Mouse (Mus musculus) liver, embryonic 14.5 days (tissue): ENCODE data around the gene Acot8. TPM values are rescaled to one million over a fixed set of nuclear protein-coding genes. Genes with fewer than 3 reads are reported as not detected.

Experiments
- ATAC-seq: fragments of 200-750 bp; cut with Nextera tagmentation; 2 replicates; pipeline ENCODE4 v1.8.0; 2017; ENCODE audit warnings: moderate number of reproducible peaks, mild to moderate bottlenecking, moderate library complexity; ENCODE audit not compliant: insufficient read depth
- DNase-seq, 3 experiments: peaks; one replicate each; pipeline ENCODE4 v3.0.0-alpha.2; 2012 to 2013; ENCODE audit warnings: low read depth in 3 of 3, low spot score in 3 of 3
- H3K27ac ChIP-seq: fragments of 300-500 bp; sonication (generic); 2 replicates; pipeline ENCODE4 v1.5.1; 2014; ENCODE audit warnings: moderate library complexity, mild to moderate bottlenecking, control low read depth, inconsistent platforms
- H3K27me3 ChIP-seq: fragments of 300-500 bp; sonication (generic); 2 replicates; pipeline ENCODE4 v1.6.1; 2014; ENCODE audit warnings: mild to moderate bottlenecking, low read length, moderate library complexity; ENCODE audit not compliant: control insufficient read depth, insufficient read depth
- H3K36me3 ChIP-seq: fragments of 300-500 bp; sonication (generic); replicated peaks from 2 replicates; pipeline ENCODE4 v1.6.1; 2014; ENCODE audit warnings: low read depth; ENCODE audit not compliant: control insufficient read depth, insufficient read depth
- H3K4me1 ChIP-seq, 2 experiments: fragments of 200-500 bp in 1 of 2; fragments of 300-500 bp in 1 of 2; sonication (generic) in 1 of 2; replicated peaks; 2 replicates each; pipeline ENCODE4 v1.6.1; 2012 to 2014; ENCODE audit warnings: antibody characterized with exemption in 1 of 2, inconsistent platforms in 1 of 2, low read length in 1 of 2; ENCODE audit not compliant: control insufficient read depth in 2 of 2, insufficient read depth in 2 of 2
- H3K4me2 ChIP-seq: fragments of 300-500 bp; sonication (generic); 2 replicates; pipeline ENCODE4 v1.6.1; 2014; ENCODE audit warnings: low read depth, mild to moderate bottlenecking, control low read depth, moderate library complexity
- H3K4me3 ChIP-seq, 2 experiments: fragments of 200-500 bp in 1 of 2; fragments of 300-500 bp in 1 of 2; sonication (generic) in 1 of 2; 2 replicates each; pipeline ENCODE4 v1.5.1; 2012 to 2014; ENCODE audit warnings: low read depth in 2 of 2, low read length in 2 of 2, mild to moderate bottlenecking in 2 of 2, control low read depth in 1 of 2, inconsistent platforms in 1 of 2, moderate library complexity in 1 of 2; ENCODE audit not compliant: insufficient read depth in 1 of 2
- H3K9ac ChIP-seq: fragments of 300-500 bp; sonication (generic); replicated peaks from 2 replicates; pipeline ENCODE4 v1.6.1; 2014; ENCODE audit warnings: mild to moderate bottlenecking, control low read depth, moderate library complexity
- H3K9me3 ChIP-seq: fragments of 300-500 bp; sonication (generic); 2 replicates; pipeline ENCODE4 v1.6.1; 2016; ENCODE audit warnings: low read length, mixed read lengths; ENCODE audit not compliant: control insufficient read depth
- CTCF ChIP-seq: IDR thresholded peaks from 2 replicates; pipeline ENCODE4 v1.5.1; 2016; ENCODE audit warnings: antibody characterized with exemption, low read depth, control low read depth
- EP300 ChIP-seq: IDR thresholded peaks from 2 replicates; pipeline ENCODE4 v1.6.1; 2016; ENCODE audit warnings: antibody characterized with exemption, low read depth
- WGBS: fragments of 180-500 bp; shearing (Covaris S2); extraction: QIAGEN DNeasy Blood & Tissue Kit; methylation state at CpG from one replicate; pipeline ENCODE4 v1.1.7; 2014; ENCODE audit not compliant: insufficient replicate concordance; 5-methylcytosine and 5-hydroxymethylcytosine counted together
- polyA plus RNA-seq, 2 experiments: library from polyadenylated mRNA; depleted of rRNA in 1 of 2; stranded (reverse) in 1 of 2; unstranded in 1 of 2; fragments of >200 nt; fragmentation: Nextera tagmentation in 1 of 2; extraction: Ambion mirVana in 1 of 2; gene quantifications; 2 replicates each; pipeline versions ENCODE4 v1.2.1 to v1.2.3; 2012 to 2014

Acot8 gene
- polyA plus RNA-seq, 2 experiments: 13.5 to 20.6 TPM

GRCm38 (mm10) chr2:164833314-164833959 is 28.8 kb upstream of the Acot8 start, which contains the start of gene Neurl2:
Gene Neurl2, minus strand, starts transcription at chr2:164833456.
- WGBS: 0% methylated on average over 31 of the region's 31 CpGs
- ATAC-seq (peak; percentile 59), DNase-seq (peak; percentile 83 to 86 (median 84))
- no peaks in the 10 kb centered on the region for H3K27me3 ChIP-seq
- peak within 1 kb of the TSS; percentile 81 for H3K9ac ChIP-seq
- H3K9me3 ChIP-seq: no peaks in the 10 kb centered on the region
- peak within 1 kb of the TSS; percentile 73 to 83 for H3K4me3 ChIP-seq
- H3K4me1 ChIP-seq: peaks cover 0 to 3% of the 10 kb centered on the region in 2 experiments; a peak in 1 of 4 replicates
- H3K4me2 ChIP-seq: peak within 1 kb of the TSS; percentile 100
- peak within 1 kb of the TSS; percentile 64 for H3K27ac ChIP-seq
- peaks cover 3% of the 10 kb centered on the region; the same call in 1 of the 2 replicates for H3K36me3 ChIP-seq
- TF ChIP-seq EP300 (no peak), CTCF (peak; percentile 44)

GRCm38 (mm10) chr2:164832748-164833301 is 28.1 kb upstream of the Acot8 start, which contains the start of gene Ctsa:
Gene Ctsa, plus strand, starts transcription at chr2:164832873.
- under 1% methylated on average over 35 of the region's 35 CpGs for WGBS
- ATAC-seq: peak; percentile 67
- no peaks in the 10 kb centered on the region for H3K9me3 ChIP-seq

GRCm38 (mm10) chr2:164832032-164832747 is 27.5 kb upstream of the Acot8 start:
- TF ChIP-seq EP300 (no peak), CTCF (no peak)
- H3K4me3 ChIP-seq: peak overlapping the region in 1 of 2 experiments; percentile 83; a peak in 2 of 4 replicates
- no peak for DNase-seq
- H3K4me1 ChIP-seq: peaks cover 0 to 3% of the 10 kb centered on the region in 2 experiments; a peak in 1 of 4 replicates
- WGBS: 59% methylated on average over 16 of the region's 16 CpGs
- H3K27me3 ChIP-seq: no peaks in the 10 kb centered on the region
- ATAC-seq: no peak; the same call in 1 of the 2 replicates
- peaks cover 3% of the 10 kb centered on the region; the same call in 1 of the 2 replicates for H3K36me3 ChIP-seq
- H3K9ac ChIP-seq: no peak overlapping the region; the same call in 1 of the 2 replicates
- no peaks in the 10 kb centered on the region for H3K9me3 ChIP-seq
- H3K27ac ChIP-seq: no peak overlapping the region
- peak overlapping the region; percentile 100 for H3K4me2 ChIP-seq

More at GRCm38 (mm10) chr2:164832748-164833301, 28.1 kb upstream of the Acot8 start, which contains the start of gene Ctsa:
- TF ChIP-seq EP300: no peak
- TF ChIP-seq CTCF: peak; percentile 87
- Histone ChIP-seq H3K36me3 (peaks cover 3% of the 10 kb centered on the region; the same call in 1 of the 2 replicates), H3K9ac (peak within 1 kb of the TSS; percentile 81), H3K4me1 (peaks cover 0 to 3% of the 10 kb centered on the region in 2 experiments; a peak in 1 of 4 replicates), H3K27ac (peak within 1 kb of the TSS; percentile 64), H3K4me3 (peak within 1 kb of the TSS; percentile 73 to 83), H3K4me2 (peak within 1 kb of the TSS; percentile 100), H3K27me3 (no peaks in the 10 kb centered on the region)
- DNase-seq: peak; percentile 58 to 66 (median 58)

- no peak for TF ChIP-seq CTCF
- TF ChIP-seq EP300: no peak
- 75% methylated on average over 10 of the region's 10 CpGs for WGBS
- Histone ChIP-seq H3K36me3 (no peaks in the 10 kb centered on the region), H3K9ac (no peak overlapping the region), H3K27me3 (no peaks in the 10 kb centered on the region), H3K9me3 (no peaks in the 10 kb centered on the region), H3K27ac (no peak overlapping the region), H3K4me2 (no peak overlapping the region), H3K4me3 (no peak overlapping the region), H3K4me1 (peaks cover 0 to 3% of the 10 kb centered on the region in 2 experiments; a peak in 2 of 4 replicates)
- ATAC-seq (no peak), DNase-seq (no peak)
Measured at GRCm38 (mm10) chr2:164831029-164831428, 26.3 kb upstream of the Acot8 start.
